Mouse (Mus musculus) gastrocnemius, adult 8-10 months (tissue): Measurements from ENCODE around the gene Nes. TPM values are rescaled to one million over a fixed set of nuclear protein-coding genes. Genes with fewer than 3 reads are reported as not detected.
A peak's percentile ranks its signal among the peaks of the same experiment; 100 is the strongest.

ENCODE experiments used
- DNase-seq, 2 experiments: peaks; one replicate each; pipeline ENCODE4 v3.0.0; 2022; ENCODE audit warnings: low spot score in 2 of 2
- total RNA-seq, 4 experiments: library from RNA; stranded (reverse); gene quantifications; 2 replicates each; pipeline ENCODE4 v1.2.4; 2022

Nes gene
- 10 to 100 TPM in 2 of 4 experiments, 1 to 10 TPM in 2; 8.7 to 18.0 (median 12.0) TPM for total RNA-seq

DNA sequence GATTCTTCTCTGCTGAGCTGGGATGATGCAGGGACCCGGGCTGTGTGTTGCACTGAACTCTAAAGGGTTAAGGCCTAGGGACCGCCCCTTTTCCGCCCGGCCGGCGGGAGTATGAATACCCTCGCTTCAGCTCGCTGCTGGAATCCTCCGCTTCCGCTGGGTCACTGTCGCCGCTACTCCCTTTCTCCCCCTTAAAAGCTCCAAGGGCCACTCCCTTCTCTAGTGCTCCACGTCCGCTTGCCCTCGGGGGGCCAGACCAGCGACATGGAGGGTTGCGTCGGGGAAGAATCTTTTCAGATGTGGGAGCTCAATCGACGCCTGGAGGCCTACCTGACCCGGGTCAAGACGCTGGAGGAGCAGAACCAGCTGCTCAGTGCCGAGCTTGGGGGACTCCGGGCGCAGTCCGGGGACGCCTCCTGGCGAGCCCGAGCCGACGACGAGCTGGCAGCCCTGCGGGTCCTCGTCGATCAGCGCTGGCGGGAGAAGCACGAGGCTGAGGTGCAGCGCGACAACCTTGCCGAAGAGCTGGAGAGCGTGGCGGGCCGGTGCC is at the start of gene Nes:
Nes (plus strand) TSS at position 140 of the 550 bp plus-strand sequence.
- no peak for DNase-seq

DNA sequence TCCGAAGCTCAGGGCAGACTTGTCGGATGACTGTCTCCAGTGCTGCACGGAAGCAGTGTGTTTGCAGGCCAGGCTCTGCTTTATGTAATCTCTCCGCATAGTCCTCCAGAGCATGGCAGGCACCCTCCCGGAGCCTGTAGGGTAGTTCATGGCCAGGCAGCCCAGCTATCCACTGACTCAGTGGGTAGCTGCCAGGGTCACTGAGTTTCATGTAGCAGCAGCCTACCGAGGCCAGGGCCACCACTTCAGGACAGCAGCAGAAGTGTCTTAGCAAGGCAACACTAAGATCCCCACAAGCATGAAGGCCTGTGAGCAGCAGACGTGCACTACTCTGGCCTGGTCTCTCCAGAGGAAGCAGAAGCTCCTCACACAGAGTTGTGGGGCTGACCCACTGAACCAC is 45.9 kb upstream of the Nes start:
- no peak for DNase-seq

DNA sequence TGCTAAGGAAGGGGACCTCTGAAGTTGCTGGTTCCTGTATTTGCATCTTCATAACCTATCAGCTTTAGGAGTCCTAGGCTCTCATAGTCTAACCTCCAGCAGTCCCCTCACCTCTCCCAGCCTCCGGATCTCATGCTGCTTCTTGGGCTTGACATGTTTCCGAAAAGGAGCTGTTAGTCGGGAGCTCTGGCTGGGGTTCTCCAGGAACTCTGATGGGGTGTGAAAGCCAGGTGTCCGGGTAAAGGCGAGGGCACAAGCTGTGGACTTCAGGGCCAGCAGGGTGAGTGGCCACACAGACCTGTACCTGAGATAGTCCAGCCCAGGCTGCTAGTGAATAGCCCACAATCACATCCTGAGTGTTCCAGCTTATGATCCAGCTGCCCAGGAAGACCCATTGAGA is 43.4 kb upstream of the Nes start:
- DNase-seq: no peak

DNA sequence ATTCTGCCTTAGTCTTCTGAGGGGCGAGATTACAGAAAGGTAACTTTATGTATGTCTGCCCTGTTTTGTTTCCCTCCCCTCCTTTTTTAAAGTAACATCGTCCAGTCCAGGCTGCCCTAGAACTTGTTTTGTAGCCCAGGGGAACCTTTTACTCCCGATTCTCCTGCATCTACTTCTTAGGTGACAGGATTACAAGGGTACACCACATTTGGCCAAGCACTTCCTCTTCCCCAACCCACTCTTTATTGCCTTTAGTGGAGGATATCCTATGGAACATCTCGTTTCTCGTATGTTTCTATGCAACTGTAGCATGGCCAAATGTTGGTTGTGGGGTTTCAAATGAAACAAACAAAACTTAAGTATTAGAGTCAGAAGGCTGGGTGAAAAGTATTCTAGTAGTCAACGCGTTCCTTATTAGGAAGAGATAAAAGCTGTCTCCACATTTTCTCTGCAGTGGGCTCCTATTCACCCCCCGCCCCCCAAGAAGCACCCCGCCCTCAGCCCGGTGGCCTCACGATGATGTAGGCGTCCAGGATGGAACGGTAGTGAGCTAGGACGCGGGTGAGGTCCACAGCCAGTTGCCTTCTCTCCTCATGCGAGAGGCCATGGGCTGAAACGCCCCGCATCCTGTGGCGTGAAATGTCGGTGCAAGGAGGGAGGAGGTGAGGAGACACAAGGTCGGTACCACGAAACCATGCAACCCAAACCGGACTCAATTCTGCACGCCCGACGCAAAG is 41.4 kb upstream of the Nes start:
- no peak for DNase-seq

DNA sequence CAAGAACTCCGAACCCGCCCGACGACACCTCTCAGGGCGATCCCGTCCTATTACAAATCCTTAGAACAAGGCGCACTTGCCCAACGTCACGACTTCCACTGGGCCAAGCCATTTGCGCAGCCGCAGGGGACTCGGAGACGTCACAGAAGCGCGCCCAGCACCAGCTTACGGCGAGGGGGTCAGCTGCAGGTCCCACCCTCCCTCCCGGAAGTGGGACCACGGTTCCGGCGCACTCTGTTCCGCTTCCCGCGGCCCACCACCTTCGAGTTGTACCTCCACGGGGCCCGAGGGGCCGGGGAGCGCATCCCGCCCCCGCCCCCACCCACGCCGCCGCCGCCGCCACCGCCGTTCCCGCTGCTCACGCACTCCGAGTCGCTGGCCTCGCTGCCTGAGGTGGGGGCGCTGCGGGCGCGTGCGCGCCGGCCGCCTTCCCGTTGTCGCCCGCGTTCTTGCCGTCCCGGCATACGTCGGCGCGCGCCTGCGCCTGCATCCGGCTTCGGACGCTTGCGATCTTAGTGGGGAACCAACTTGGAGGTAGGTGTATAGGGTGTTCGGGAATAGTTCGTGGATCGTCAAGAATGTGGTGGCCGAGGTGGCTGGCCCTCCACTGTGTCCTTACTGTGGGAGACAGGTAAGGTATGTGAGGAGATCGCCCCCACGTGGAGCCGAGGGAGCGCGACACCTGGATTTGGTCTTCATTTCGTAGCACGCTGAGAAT is 40.6 kb upstream of the Nes start, which contains the start of the genes Isg20l2 and Rrnad1:
Isg20l2 (plus strand) TSS at position 237 of the 718 bp plus-strand sequence.
Rrnad1 (minus strand) TSS at position 640 of the 718 bp plus-strand sequence.
- peak; percentile 92 to 95 for DNase-seq

DNA sequence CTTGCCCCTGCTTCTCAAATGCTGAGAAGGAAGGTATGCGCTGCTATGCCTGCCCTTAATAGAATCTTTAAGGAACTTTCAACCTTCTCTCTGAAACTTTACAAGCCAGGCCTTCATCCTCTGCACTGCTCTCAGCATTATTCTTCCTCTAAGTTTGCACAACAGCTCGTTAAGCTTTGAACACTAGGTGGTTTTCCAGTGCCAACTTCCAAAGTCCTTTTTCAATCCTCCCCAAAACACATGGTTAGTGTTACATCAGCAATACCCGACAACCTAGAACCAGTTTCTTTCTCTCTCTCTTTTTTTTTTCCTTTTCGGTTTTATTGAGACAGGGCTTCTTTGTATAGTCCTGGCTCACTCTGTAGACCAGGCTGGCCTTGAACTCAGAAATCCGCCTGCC is 36.9 kb upstream of the Nes start:
- DNase-seq: no peak

DNA sequence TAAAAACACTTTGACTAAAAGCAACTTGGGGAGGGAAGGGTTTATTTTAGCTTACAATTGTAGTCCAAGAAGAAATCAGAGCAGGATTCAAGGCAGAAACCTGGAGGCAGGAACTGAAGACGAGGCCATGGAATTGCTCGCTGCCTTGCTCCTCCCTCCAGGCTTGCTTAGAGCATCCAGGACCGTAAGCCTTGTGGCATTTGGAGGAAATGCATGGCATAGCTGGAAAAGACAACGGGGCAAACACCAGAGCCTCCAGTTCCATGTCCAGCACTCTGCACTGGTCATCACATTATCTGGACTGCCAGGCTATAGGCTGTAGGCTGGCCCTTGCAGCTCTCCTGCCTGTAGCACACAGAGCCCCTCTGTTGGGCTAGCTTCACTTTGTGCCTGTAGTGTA is 36.4 kb upstream of the Nes start:
- DNase-seq: no peak

DNA sequence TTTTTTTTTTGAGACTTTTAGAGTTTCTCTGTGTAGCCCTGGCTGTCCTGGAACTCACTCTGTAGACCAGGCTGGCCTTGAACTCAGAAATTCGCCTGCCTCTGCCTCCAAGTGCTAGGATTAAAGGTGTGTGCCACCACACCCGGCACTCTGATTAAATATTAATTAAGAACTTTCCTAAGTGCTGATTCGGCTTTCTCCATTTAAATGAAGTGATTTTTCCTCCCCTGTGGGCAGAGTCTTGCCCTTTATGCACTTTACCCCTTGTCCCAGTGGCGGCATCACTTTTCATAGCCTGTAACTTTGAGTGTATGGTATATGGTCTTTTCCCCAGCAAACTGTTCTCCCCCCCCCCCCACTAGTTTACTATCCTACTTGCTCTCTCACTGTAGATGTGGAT is 35.7 kb upstream of the Nes start:
- DNase-seq: no peak

DNA sequence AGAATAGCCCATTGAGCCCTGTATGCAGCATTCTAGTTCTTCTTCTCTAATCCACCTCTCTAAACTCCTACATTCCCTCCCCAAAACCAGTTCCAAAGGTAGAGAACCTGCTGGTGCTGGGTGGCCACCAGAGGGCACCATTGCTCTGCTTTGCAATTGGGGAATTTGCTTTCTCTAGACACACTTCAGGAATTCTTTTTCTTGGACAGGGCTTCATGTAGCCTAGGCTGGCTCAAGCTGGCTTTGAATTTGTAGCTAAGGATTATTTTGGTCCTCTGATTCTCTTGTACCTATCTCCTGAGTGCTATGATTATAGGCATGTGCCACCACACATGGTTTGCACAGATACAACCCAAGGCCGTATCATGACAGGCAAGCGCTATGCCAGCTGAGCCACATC is 35.1 kb upstream of the Nes start:
- DNase-seq: peak in 1 of 2 experiments; percentile 32

DNA sequence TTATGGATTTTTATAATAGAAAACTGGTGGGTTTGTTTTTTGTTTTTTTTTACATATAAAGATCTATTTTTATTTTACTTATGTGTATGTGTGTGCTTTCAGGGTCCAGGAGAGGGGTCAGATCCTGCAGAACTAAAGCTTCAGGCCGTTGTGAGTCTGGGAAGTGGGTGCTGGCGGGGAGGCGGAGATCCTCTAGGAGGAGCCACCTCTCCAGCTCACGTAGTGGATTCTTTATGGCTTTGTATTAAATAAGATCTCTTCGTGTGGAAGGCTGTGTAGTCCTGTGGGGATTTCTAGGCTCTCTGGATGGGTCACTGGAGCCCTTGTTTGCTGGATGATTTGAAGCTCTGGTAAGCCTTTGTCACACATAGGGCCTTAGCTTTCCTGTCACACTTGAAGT is 30.3 kb upstream of the Nes start:
- no peak for DNase-seq

DNA sequence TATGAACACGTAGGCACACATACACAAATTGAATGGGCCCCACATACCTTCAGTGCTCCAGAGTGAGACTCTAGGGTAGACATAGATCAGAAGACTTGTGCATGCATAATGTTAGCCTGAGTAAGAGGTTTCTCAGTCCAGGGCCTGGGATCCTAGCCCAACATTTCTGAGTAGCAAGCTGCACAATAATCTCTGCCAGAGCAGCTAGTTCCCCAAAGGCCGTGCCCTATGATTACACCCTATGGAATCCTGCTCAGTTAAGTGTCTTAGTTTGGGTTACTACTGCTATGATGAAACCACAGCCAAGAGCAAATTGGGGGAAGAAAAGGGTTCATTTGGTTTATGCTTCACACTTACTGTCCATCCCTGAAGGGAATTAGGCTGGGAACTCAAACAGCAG is 28.4 kb upstream of the Nes start:
- no peak for DNase-seq

DNA sequence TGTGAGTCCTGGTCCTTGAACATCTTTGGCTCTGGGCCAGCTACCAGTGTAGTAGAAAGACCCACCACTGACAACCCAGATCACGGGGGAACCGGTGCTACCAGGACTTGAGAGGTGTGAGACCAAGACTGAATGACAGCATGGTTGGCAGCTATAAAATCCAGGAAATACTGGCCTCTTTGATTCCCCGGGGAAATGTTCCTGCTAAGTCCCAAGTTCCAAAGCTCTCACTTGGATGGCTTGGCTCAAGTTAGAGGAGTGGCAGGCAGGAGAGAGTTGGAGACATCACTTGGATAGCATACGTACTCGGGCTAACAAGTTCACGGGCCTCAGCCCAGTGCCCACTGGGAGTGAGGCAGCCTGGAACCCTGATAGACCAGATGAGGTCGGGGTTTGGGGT is 27.3 kb upstream of the Nes start:
- DNase-seq: no peak

DNA sequence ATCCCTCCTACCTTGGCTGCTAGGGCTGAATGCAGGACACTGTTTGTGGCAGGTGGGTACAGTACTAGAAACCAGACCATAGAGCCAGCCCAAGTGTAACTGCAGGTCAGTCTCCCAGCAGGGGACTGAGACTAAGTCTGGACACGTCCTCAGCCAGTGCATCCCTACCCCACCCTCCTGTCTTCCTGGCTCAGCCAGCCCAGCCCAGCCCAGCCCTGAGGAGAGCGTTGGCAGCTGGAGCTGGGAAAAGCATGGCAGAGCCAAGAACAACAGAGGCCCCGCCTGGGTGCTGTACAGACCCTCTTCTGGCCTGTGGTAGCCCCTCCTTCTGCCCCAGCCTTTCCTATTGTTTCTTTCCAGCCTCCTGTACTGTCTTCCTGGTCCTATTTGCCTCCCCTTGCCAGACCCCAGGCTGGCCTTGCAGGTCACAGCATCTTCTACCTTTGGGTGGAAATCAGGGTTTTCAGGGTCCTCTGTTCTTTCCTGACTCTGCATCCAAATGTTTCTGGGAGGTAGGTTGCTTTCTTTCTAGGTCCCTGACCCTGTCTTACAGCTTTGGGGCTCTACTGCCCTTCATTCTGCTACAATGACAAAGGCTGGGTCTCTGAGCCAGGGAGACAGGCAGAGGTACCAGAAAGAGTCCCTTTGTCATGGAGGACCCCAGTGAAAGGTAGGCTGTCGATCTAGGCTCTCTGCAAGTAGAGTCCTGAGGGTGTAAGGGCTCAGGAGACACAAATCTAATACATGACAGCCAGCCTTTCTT is 25.9 kb upstream of the Nes start:
- DNase-seq: no peak

DNA sequence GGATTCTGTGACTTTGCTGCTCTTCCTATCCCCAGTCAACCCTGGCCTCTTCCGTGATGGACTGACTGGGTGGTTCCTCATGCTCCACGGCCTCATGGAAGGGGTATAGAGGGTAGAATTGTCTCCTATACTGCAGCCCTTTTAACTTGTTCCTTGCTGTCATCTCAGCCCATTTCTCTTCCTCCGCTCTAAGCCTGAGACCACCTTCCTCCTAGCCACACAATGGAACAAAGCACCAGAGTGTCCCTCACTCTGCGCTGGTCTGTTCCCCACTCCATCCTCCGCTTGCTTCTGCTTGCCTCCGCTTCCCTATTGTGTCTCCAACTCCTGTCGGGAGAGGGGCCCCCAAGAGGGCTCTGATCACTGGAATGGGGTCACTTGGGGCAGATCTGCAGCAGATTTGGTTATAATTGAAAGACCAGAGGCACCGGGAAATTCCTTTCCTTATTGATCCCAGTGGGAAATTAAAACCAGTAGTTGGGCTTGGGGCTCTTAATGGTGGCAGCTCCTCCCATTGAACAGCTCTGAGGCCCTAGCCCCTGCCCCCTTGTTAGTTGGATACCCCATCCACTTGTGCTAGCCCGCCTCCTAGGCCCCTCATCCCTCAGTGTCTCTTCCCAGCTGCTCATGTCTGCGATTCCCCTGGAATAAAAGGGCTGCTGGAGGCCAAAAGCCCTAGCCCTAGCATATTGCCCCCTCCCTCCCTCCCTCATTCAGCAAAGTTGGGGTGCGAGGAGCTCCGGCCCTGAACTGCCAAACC is 24.9 kb upstream of the Nes start:
- DNase-seq: no peak

DNA sequence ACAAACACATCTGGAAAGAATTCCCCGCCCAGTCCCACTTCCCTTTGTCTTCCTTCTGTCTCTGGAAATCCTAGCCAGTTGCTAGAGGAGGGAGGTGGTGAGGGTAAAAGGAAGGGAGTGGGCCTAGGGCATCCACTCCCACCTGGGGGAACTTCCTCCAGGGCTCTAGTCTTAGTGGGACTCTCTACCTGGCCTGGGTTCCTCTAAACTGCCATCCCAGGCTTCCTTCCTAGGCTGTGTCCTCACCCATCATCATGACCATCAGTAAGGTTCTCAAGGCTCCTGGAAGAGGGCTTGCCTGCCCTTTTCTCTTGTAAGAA is 24.4 kb upstream of the Nes start:
- DNase-seq: no peak

DNA sequence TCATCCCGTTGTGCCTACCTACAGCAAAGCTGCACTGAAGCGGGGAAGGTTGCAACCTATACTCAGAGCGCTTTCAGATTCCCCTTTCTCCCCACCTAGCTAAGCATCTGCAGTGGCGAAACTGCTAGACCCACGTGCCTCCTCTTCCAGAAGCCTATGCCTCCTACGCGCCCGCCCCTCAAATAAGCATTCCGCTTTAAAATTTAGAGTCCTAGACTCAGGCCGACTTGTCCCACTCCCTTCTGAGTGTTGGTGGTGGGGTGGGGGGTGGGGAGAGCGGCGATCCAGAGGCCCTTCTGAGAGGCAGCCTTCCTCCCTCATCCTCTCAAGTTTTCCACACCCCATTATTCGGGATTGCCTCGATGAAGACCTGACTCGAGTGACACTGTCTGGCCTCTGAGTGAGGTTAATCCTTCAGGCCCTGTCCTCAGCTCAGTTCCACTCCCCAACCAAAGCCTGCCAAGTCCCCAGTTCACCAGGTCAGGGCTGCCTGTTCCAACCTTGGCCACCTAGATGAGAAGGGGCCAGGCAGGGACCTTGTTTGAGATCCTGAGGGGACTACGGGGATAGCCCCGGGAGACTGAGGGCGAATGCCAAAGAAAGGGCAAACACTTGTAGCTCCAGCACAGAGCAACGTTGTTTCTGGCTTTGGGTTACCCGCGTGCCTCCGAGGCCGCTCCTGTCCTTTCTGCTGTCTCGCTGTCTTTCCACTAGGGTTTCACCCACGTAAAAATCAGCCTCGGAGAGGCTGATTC is 23.6 kb upstream of the Nes start:
- no peak for DNase-seq

DNA sequence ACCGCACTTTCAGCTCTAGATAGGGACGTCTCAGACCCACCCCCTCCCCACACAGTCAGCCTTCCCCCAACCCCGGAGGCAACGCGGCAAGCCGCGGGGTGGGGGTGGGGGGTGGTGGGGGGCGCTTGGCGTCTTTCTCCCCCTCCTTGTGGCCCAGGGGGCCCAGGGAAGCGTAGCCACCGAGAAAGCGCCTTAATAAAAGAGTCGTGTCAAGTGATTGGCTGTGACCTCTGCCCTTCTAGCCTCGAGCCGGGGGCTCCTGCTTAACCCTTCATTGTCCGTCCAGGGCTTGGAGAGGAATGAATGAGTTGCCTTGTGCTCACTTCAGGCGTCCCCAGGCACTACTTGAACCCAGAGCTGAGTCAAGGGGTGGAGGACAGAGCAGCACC is 23.1 kb upstream of the Nes start:
- DNase-seq: no peak

DNA sequence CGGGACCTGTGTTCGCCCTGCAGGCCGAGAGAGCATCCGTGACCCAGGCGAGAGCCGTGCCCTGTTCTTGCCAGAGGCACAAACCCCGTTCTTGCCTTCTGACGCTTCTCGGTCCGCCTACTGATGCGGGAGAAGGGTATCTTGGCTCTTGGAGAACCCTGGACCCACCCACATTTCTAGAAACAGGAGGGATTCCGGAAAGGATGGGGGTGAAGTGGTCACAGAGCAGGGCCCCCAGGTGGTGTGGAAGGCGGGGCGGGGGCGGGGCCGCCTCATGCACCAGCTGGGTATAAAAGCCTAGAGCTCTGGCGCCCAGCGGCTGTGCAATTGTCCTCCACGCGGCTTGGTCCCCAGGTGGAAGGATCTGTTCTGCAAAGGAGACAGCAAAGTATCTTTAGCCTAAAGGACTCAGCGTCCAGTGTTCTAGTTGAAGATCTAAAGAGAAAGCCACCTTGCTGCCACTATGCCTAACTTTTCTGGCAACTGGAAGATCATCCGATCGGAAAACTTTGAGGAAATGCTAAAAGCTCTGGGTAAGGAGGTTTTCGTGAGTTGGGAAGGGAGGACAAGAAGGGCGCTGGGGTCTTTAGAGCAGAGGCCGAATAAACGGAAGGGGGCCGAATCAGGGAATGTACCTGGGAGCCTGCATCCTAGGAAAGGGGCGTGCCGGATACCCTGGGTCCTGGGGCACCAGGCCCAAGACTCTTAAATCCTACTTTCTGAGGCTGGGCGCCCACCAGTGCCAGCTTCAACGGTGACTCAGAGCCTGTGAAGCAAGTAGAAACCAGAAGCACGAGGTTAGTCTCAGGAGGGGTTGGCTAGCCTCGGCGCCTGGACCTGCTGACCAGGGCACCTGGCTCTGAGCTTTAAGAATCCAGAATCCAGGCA is 22.3 kb upstream of the Nes start, which contains the start of gene Crabp2:
Crabp2 (plus strand) TSS at position 289 of the 888 bp plus-strand sequence.
- DNase-seq: no peak

DNA sequence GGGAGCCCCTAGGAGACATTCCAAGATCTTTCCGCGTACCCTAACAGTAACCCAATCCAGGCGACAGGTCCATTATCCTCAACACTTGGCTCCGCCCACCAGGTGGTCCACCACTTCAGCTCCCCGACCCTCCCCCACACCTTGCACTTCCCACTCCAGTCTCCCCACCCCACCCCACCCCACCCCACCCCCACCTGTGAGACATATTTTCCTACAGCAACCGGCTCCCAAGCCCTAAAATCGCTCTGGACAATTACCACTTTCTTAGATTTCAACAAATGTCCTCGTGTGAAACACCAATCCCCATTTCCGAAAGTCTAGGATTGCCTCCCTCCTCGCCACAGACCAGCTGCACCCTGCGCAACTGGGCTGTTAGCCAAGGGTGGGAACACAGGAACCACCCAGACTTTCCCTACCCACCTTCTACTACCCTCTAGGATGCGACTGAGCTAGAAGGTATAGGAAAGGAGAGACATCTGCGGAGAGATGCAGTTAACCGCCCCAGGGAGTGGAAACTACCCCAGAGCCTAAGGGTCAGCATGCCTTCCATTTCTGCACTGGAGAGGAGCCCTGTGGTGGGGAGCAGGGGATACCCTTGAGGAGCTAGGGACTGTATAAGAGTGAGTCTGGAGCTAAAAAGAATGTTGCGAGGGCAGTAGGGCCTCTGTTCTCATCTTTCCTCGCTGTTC is 21.5 kb upstream of the Nes start:
- no peak for DNase-seq
